Mouse (Mus musculus): ENCODE measurements around the gene Son.

The Son gene

DNA sequence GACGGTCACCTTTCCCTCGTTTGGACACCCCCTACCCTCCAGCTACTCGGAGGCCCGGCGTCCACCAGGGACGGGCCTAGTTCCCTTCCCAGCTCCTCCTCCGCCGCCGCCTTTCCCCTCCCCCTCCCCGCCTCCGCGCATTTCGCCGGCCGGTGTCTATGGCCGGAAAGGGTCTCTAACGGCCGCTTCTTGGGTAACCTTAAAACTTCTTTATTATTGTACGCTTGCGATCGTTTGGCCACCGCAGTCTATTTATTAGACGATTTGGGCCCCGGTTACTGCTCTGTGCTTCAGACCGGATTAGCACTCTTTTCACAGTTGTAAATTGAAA is 879 bp downstream of the Son start:
- Histone ChIP-seq H3K36me3 (ENCODE audit: control insufficient read depth, insufficient read depth, low read length, poor library complexity, severe bottlenecking) (peaks cover 10% of the 10 kb centered on the region), H3K27me3 (ENCODE audit: control insufficient read depth, insufficient read depth, low read length, poor library complexity, severe bottlenecking) (no peaks in the 10 kb centered on the region)
- peak; percentile 69 for DNase-seq (ENCODE audit: low read depth, low spot score)

DNA sequence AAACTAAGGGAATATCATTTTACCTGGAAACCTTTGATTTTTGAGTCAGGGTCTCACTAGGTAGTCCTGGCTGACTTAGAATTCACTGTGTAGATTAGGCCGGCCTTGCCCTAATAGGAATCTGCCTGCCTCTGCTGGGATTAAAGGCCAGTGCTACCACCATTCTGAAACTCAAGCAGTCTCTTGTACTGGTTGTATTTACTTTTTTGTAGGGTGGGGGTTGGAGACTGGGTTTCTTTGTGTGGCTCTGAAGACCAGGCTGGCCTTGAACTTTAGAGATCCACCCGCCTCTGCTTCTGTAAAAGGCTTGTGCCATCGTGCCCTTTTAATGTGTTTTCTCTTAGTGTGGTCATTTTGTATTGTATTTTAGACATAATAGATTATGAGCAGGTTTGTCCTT is 1.9 kb downstream of the Son start:
- DNase-seq (ENCODE audit: low read depth, low spot score), result no peak
- no peaks in the 10 kb centered on the region for H3K27me3 ChIP-seq (ENCODE audit: control insufficient read depth, insufficient read depth, low read length, poor library complexity, severe bottlenecking)
- peaks cover 9% of the 10 kb centered on the region for H3K36me3 ChIP-seq (ENCODE audit: control insufficient read depth, insufficient read depth, low read length, poor library complexity, severe bottlenecking)

DNA sequence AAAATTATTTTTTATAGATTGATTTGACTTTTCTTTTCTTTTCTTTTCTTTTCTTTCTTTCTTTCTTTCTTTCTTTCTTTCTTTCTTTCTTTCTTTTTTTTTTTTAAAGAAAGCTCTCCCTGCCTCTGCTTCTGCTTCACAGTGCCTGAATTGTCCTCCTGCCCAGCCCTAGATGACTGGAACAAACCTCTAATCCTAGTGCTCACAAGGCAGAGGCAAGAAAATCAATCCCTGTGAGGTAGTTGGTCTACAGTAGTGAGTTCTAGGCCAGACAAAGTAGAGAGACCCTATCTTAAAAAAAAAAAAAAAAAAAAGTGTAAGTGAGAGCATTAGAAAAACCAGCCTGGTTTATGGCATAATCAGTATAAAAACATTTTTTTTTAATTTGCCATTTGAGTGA is 2.5 kb downstream of the Son start:
- H3K27me3 ChIP-seq (ENCODE audit: control insufficient read depth, insufficient read depth, low read length, poor library complexity, severe bottlenecking), result no peaks in the 10 kb centered on the region
- no peak for DNase-seq (ENCODE audit: low read depth, low spot score)
- H3K36me3 ChIP-seq (ENCODE audit: control insufficient read depth, insufficient read depth, low read length, poor library complexity, severe bottlenecking), result peaks cover 9% of the 10 kb centered on the region

DNA sequence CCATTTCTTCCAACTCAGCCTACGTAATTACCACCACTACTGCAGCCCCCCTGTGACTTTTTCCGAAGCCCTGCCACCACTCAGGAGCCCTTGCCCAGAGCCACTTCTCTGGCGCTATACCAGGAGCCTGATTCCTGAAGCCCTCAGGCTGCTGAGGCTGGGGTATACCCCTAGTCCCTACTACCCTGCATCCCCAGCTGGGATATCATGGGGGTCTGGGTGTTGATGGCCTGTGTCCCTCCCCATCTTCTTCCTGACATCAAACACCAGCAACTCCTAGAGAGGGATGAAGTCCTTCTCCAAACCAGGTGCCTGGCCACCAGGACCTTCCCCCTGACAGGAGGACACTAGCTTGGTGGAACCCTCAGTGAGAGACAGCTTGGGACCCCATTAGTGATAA is 4.9 kb downstream of the Son start:
- Histone ChIP-seq H3K27me3 (ENCODE audit: control insufficient read depth, insufficient read depth, low read length, poor library complexity, severe bottlenecking) (no peaks in the 10 kb centered on the region), H3K36me3 (ENCODE audit: control insufficient read depth, insufficient read depth, low read length, poor library complexity, severe bottlenecking) (peaks cover 24% of the 10 kb centered on the region)
- no peak for DNase-seq (ENCODE audit: low read depth, low spot score)

DNA sequence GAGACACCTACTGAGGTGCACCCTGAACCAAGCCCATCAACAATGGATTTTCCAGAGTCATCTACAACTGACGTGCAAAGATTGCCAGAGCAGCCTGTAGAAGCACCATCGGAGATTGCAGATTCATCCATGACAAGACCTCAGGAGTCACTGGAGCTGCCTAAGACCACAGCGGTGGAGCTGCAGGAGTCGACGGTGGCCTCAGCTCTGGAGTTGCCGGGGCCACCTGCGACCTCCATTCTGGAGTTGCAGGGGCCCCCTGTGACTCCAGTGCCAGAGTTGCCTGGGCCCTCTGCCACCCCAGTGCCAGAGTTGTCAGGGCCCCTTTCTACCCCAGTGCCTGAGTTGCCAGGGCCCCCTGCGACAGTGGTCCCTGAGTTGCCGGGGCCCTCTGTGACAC is 8.0 kb downstream of the Son start:
- H3K27me3 ChIP-seq (ENCODE audit: control insufficient read depth, insufficient read depth, low read length, poor library complexity, severe bottlenecking), result no peaks in the 10 kb centered on the region
- DNase-seq (ENCODE audit: low read depth, low spot score), result no peak
- peaks cover 39% of the 10 kb centered on the region for H3K36me3 ChIP-seq (ENCODE audit: control insufficient read depth, insufficient read depth, low read length, poor library complexity, severe bottlenecking)

DNA sequence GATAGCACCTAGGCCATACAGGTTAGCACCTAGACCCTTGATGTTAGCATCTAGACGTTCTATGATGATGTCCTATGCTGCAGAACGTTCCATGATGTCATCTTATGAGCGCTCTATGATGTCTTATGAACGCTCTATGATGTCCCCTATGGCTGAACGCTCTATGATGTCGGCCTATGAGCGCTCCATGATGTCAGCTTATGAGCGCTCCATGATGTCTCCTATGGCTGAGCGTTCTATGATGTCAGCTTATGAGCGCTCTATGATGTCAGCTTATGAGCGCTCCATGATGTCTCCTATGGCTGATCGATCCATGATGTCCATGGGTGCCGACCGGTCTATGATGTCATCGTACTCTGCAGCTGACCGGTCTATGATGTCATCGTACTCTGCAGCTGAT is 10.0 kb downstream of the Son start:
- no peak for DNase-seq (ENCODE audit: low read depth, low spot score)
- Histone ChIP-seq H3K36me3 (ENCODE audit: control insufficient read depth, insufficient read depth, low read length, poor library complexity, severe bottlenecking) (peaks cover 43% of the 10 kb centered on the region), H3K27me3 (ENCODE audit: control insufficient read depth, insufficient read depth, low read length, poor library complexity, severe bottlenecking) (no peaks in the 10 kb centered on the region)

DNA sequence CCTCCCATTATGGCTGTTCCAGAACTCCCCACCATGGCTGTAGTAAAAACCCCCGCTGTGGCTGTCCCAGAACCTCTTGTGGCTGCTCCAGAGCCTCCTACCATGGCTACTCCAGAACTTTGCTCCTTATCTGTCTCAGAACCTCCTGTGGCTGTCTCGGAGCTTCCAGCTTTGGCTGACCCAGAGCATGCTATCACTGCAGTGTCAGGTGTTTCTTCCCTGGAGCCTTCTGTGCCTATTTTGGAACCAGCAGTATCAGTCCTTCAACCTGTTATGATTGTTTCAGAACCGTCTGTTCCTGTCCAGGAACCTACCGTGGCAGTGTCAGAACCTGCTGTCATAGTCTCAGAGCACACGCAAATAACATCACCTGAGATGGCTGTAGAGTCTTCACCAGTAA is 11.2 kb downstream of the Son start:
- H3K27me3 ChIP-seq (ENCODE audit: control insufficient read depth, insufficient read depth, low read length, poor library complexity, severe bottlenecking), result no peaks in the 10 kb centered on the region
- peaks cover 43% of the 10 kb centered on the region for H3K36me3 ChIP-seq (ENCODE audit: control insufficient read depth, insufficient read depth, low read length, poor library complexity, severe bottlenecking)

DNA sequence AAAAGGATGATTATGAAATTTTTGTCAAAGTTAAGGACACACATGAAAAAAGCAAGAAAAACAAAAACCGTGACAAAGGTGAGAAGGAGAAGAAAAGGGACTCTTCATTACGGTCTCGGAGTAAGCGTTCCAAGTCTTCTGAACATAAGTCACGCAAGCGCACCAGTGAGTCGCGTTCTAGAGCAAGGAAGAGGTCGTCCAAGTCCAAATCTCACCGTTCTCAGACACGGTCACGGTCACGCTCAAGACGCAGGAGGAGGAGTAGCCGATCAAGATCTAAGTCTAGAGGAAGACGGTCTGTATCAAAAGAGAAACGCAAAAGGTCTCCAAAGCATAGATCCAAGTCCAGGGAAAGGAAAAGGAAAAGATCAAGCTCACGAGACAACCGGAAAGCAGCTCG is 12.5 kb downstream of the Son start:
- Histone ChIP-seq H3K27me3 (ENCODE audit: control insufficient read depth, insufficient read depth, low read length, poor library complexity, severe bottlenecking) (no peaks in the 10 kb centered on the region), H3K36me3 (ENCODE audit: control insufficient read depth, insufficient read depth, low read length, poor library complexity, severe bottlenecking) (peaks cover 46% of the 10 kb centered on the region)
- no peak for DNase-seq (ENCODE audit: low read depth, low spot score)

More for the DNA sequence above, 11.2 kb downstream of the Son start:
- no peak for DNase-seq (ENCODE audit: low read depth, low spot score)

DNA sequence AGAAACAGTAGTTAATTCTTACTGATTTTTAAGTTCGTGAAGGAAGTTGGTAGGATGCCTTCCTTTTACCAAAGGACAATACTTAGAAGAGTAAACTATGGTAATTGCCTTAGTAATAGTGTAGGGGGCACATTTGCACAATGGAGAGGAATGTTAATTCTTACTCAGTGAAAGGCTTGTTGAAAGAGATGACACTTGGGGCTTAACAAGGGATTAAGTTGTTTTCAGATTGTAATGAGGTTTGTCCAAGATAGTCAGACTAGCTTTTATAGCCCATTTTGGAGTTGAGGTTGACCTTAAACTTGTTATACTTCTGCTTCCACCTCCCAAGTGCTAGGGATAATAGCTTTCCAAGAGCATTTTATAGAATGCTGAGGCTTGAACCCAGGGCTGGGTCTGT is 14.1 kb downstream of the Son start:
- no peak for DNase-seq (ENCODE audit: low read depth, low spot score)
- Histone ChIP-seq H3K36me3 (ENCODE audit: control insufficient read depth, insufficient read depth, low read length, poor library complexity, severe bottlenecking) (peaks cover 41% of the 10 kb centered on the region), H3K27me3 (ENCODE audit: control insufficient read depth, insufficient read depth, low read length, poor library complexity, severe bottlenecking) (no peaks in the 10 kb centered on the region)

DNA sequence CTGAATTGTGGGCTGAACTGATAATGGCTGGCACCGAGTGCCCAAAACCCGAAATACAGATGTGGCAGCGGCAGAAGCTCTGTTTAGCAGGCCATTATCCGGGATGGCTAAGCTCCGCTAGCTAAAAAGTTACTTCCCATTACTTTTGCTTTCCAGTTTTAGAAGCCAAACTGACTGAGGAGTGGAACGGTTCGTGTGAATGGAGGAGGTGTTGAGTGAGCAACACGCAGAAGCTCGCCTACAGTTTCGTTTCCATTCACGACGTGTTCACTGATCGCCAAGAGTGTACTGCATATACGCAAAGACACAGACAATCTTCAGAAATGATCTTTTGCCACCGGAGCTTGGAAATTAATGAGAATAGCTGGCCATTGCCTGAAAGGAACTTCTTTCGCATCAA is 15.0 kb downstream of the Son start:
- H3K27me3 ChIP-seq (ENCODE audit: control insufficient read depth, insufficient read depth, low read length, poor library complexity, severe bottlenecking), result no peaks in the 10 kb centered on the region
- peaks cover 40% of the 10 kb centered on the region for H3K36me3 ChIP-seq (ENCODE audit: control insufficient read depth, insufficient read depth, low read length, poor library complexity, severe bottlenecking)
- DNase-seq (ENCODE audit: low read depth, low spot score), result no peak

DNA sequence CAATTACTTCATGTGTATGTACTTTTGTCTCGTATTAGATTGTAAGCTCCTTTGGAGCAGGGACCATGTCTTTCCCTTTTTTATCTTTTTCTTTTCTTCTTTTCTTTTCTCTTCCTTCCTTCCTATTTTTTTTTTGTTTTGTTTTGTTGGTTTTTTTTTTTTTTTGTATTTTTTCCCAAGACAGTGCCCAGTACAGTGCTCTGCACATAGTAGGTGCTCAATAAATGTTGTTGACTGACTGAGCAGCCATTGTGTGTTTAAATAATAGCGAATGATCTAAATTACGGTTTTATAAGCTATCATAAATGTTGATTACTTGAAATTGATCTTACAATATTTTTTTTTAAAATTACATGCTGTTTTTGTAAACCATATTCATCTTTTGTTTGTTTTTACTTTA is 16.5 kb downstream of the Son start:
- peaks cover 38% of the 10 kb centered on the region for H3K36me3 ChIP-seq (ENCODE audit: control insufficient read depth, insufficient read depth, low read length, poor library complexity, severe bottlenecking)
- H3K27me3 ChIP-seq (ENCODE audit: control insufficient read depth, insufficient read depth, low read length, poor library complexity, severe bottlenecking), result no peaks in the 10 kb centered on the region
- no peak for DNase-seq (ENCODE audit: low read depth, low spot score)

DNA sequence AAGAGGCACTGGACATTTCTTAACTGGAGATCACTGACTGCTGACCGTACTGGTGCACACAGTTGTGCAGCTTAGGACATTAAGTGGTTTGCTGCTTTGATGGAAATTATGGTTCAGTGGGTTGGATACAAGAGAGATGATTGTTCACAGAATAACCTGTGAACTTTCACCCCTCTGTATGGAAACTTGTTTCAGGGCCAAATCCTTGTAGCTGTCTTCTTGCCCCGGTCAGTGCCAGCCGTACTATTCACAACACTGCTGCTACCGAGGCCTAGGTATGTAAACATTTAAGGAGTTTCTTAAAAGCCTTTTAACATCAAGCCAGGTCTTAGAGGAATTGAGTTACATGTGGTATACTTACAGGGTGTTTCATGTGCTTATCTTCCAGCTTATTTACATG is 27.2 kb downstream of the Son start:
- no peak for DNase-seq (ENCODE audit: low read depth, low spot score)
- peaks cover 29% of the 10 kb centered on the region for H3K36me3 ChIP-seq (ENCODE audit: control insufficient read depth, insufficient read depth, low read length, poor library complexity, severe bottlenecking)
- H3K27me3 ChIP-seq (ENCODE audit: control insufficient read depth, insufficient read depth, low read length, poor library complexity, severe bottlenecking), result no peaks in the 10 kb centered on the region

DNA sequence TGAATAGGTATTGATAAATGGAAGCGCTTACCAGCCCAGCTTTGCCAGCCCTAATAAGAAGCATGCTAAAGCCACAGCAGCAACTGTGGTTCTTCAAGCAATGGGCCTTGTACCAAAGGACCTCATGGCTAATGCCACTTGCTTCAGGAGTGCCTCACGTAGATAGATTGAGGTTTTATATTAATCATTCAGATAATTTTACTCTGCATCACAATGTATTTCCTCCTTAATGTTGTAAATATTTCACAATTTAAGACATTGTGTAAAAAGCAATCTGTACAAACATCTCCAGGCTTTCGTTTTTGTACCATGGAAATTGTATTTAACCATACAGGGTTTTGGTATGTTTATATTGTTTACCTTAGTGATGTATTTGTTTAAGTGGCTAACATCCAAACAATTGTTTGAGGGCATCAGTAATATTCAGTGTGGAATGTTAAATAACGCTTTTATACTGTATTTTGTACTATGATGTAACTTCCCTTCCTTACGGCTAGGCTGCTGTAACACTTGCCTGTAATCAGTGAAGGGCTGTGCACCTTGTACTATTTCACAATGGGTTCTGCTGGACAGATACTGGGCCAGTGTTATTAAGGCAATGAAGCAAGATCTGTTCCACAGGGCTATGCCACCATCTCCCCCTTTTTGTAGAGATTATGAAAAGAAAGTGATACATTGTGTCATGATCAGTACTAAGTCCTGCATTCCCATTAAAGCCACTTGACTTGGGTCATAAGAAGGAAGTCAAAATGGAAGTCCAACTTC is 31.0 kb downstream of the Son start:
- Histone ChIP-seq H3K36me3 (ENCODE audit: control insufficient read depth, insufficient read depth, low read length, poor library complexity, severe bottlenecking) (peaks cover 29% of the 10 kb centered on the region), H3K27me3 (ENCODE audit: control insufficient read depth, insufficient read depth, low read length, poor library complexity, severe bottlenecking) (no peaks in the 10 kb centered on the region)
- no peak for DNase-seq (ENCODE audit: low read depth, low spot score)

DNA sequence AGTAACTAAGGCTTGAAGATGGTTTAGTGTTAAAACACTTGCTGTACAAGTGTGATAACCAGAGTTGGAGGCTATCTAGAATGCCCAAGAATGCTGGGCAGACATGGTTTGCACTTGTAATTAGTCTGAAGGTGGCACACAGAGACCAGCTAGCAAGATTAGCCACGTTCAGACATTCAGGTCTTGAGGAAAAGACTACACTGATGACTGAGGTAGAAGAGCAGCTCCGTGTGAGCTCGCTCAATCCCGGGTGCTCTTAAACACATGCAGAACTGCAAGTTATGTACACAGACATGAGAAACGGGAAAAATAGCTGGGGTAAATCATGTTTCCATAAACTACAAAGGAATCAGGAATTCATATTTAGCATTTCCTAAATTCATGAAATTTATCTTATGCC is 33.4 kb downstream of the Son start:
- H3K36me3 ChIP-seq (ENCODE audit: control insufficient read depth, insufficient read depth, low read length, poor library complexity, severe bottlenecking), result peaks cover 30% of the 10 kb centered on the region
- no peaks in the 10 kb centered on the region for H3K27me3 ChIP-seq (ENCODE audit: control insufficient read depth, insufficient read depth, low read length, poor library complexity, severe bottlenecking)
- no peak for DNase-seq (ENCODE audit: low read depth, low spot score)

DNA sequence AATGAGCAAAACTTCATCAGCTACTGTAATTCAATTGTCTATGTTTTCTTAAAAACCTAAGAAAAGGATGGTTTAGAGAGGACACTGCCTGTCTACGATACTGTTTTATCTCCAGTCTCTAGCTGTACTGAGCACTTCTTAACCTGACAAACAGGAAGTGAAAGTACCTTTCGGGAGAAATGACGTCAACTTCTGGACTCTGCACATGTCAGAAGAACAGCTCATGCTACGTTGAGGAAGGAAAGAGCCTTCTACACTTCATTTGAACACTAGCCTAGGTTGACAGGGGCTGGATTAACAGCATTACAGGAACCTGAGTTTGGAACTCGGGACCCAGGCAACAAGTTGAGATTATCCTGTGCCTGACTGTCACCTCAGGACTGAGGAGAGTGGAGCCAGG is 38.2 kb downstream of the Son start:
- H3K36me3 ChIP-seq (ENCODE audit: control insufficient read depth, insufficient read depth, low read length, poor library complexity, severe bottlenecking), result peaks cover 17% of the 10 kb centered on the region; the same call in 1 of the 2 replicates
- DNase-seq (ENCODE audit: low read depth, low spot score), result peak; percentile 95
- H3K27me3 ChIP-seq (ENCODE audit: control insufficient read depth, insufficient read depth, low read length, poor library complexity, severe bottlenecking), result no peaks in the 10 kb centered on the region

DNA sequence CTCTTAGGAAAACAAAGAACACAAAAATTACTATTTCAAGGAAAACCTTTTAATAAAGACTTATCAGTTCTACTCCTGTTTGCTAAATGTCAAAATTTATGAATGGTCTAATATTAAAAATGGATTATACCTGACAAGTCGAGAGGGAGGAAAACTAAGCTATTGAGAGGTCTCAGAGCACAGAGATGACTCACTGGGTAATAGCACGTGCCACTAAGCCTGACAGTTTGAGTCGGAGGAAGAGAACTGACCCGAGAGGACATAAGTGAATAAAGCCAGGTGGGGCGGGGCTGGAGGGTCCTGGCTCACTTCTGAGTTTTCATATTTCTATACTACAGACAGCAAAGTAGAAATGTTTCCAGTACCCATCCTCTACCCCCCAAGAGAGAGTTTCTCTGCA is 39.1 kb downstream of the Son start:
- Histone ChIP-seq H3K27me3 (ENCODE audit: control insufficient read depth, insufficient read depth, low read length, poor library complexity, severe bottlenecking) (no peaks in the 10 kb centered on the region), H3K36me3 (ENCODE audit: control insufficient read depth, insufficient read depth, low read length, poor library complexity, severe bottlenecking) (peaks cover 15% of the 10 kb centered on the region; the same call in 1 of the 2 replicates)
- no peak for DNase-seq (ENCODE audit: low read depth, low spot score)
